Mouse (Mus musculus) fibroblast of lung, adult 2 months (primary cell): ENCODE data around the gene Stfa2l1.
"Not testable (repeated sequence)": the region's sequence is repeated elsewhere in the genome, so short reads cannot be mapped to it uniquely, and the experiment has no call there.

Experiments
- DNase-seq: peaks from one replicate; pipeline ENCODE4 v3.0.0-alpha.2; 2011; ENCODE audit warnings: low read depth

The Stfa2l1 gene

DNA sequence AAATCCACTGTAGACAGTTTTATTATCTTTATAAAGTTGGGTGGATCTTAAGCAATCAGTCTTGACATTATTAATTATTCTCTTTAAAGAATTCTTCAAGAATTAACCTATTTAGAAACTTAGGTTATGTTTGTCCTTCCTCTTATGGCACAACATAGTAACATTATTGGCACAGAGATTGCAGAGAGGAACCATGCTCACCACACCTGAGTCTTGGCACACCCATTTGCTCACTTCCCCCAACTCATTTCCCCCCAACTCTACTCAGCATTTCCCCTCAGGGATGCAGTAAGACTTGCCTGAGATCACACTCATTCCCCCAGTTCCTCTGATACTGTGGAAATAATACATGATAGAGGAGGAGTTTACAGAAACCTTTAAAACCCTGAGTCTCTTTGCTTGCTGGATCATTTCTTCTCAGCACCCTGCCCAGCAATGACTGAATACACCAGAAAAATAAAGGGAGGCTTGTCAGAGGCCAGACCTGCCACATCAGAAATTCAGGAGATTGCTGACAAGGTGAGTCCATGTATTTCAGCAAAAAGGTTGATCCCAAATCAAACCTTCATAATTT lies at the start of gene Stfa2l1:
TSS of gene Stfa2l1 (plus strand) at position 410 of the 574 bp plus-strand sequence.
- no peak for DNase-seq

DNA sequence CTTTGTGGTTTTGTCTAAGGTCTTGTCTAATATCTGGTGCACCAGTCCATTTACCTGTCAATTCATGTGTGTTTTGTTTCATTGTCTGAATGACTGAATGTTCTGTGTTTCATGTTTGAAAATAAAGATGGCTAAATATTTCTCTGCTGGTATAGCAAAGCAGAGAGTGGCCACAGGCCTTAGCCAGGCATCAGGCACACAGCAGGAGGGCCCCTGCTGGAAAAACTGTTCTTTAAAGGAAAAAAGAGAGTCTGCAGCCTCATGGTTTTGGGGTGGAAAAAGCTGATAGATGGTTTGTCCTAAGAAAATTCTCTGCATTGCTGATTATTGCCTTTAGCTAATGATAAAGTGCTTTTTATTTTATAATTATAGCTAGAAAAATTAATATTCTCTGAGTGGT lies 45.1 kb upstream of the Stfa2l1 start:
- DNase-seq, result not testable (repeated sequence)

DNA sequence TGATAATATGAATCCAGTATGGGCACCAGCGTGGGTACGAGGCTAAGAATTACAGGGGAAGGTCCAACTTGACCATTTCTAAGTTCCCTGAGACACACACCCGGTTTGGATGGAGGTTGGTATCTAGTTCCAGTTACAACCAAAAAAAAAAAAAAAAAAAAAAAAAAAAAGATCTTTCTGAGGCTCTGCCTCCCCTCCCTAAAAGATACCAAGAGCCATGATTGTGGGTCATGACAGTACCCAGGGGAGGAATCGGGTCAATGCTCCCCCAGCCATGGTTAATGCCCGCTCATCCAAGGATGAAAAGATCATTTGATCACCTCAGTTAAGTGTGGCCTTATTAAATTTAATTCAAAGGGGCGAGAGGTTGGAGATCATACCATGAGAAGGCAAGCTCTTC lies 40.9 kb upstream of the Stfa2l1 start:
- DNase-seq, result not testable (repeated sequence)

DNA sequence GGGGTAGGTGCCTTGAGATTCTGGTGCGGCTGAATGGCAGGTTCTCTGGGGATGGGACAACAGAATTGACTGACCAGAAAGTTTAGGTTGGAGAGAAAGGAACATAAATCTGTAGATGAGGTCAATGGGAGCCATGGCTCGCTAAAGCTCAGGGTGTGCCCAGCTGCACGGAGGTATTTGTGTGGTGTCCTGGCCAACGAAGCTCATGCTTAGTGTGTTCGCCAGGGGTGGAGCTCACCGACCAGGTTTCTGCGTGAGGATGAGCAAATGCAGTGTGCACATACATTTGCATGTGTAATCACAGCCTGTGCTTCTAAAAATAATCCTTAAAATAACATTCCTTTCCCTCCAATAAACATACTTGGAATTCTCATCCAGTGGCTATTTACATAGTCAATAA lies 28.5 kb upstream of the Stfa2l1 start:
- no peak for DNase-seq

DNA sequence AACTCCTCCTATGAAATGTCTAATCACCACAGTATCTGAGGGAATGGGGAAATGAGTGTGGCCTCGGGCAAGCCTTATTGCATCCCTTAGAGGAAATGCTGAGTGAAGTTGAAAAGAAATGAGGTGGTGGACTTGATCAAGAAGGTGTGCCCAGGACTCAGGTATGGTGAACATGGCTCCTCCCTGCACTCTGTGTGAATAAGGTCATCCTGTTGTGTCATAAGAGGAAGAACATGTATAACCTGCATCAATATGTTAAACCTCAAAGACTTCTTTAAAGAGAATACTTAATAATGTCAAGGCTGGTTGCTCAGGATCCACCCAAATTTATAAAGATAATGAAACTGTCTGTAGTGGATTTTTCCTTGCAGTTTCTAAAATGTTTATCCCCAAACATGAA lies 25.5 kb upstream of the Stfa2l1 start, which contains the start of gene Csta1:
TSS of gene Csta1 (minus strand) at position 101 of the 400 bp plus-strand sequence.
- no peak for DNase-seq

DNA sequence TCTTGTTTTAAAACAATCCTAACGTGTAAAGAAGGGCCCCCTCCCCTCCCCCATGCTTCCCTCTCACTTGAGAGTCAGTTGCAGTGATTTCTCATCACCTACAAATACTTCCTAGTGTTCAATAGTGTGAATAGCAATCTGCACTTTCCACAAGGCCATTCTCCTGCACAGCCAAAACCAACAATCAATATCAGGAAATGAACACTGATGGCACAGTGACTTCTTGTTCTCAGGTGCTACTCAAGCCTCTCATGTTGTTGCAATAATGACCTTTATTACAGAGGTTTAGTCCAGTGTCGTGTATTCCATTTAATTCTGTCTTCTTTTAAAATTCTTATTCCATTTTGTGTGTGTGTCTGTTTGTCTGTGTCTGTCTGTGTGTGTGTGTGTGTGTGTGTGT lies 18.4 kb upstream of the Stfa2l1 start:
- no peak for DNase-seq

DNA sequence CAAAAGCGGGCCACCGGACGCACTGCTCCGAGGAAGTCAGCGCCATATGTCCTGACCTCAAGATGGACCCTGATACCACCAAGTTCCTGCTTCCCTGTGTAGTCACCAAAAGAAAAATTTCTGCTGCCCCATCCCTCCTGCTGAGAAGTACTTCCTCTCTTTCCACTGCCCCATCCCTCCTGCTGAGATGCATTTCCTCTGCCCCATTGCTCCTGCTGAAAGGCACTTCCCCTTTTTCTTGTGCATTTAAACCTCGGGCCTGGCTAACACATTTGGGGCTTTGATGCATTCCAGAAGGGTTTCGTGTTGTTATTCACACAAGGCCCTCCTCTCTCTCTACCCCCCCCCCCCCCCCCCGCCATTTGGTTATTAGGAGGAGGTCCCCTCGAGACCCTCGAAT lies 11.2 kb downstream of the Stfa2l1 start:
- DNase-seq, result not testable (repeated sequence)

DNA sequence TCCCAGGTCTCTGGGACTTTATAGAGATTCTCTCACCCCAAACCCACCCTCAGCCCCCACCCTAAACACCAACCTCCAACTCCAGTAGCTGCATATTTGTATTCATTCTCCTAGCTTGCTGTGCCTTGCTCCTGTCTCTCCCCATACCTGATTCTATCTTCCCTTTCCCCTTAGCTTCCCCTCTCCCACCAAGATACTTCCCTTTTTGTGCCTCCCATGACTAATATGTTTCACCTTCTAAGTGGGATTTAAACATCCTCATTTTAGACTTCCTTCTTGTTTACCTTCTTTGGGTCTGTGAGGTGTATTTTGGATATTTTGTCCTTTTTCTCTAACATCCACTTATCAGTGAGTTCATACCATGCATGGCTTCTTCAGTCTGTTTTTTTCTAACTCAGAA lies 19.5 kb downstream of the Stfa2l1 start:
- no peak for DNase-seq

DNA sequence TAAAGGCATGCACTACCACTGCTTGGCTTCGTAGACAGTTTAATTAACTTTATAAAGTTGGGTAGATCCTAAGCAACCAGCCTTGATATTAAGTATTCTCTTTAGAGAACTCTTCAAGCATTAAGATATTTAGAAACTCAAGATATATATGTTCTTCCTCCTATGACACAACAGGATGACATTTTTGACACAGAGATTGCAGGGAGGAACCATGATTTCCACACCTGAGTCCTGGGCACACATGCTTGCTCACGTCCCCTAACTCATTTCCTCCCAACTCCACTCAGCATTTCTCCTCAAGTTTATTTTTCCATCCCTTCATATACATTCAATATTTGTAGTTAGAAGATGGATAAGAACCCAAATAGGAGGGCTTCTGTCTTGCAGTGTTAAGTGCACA lies 23.3 kb downstream of the Stfa2l1 start:
- no peak for DNase-seq

DNA sequence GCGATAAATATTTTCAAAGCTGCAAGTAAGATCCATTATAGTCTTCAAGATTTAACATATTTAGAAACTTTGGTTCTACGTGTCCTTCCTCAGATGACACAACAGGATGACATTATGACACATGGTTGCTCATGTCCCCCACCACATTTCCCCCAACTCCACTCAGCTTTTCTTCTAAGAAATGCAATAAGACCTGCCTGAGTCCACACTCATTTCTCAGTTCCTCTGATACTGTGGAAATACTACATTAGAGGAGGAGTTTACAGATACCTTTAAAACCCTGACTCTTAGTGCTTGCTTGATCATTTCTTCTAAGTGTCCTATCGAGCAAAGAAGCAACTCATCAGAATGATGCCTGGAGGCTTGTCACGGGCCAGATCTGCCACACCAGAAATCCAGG lies 27.3 kb downstream of the Stfa2l1 start, which contains the start of gene Gm5483:
TSS of gene Gm5483 (plus strand) at position 301 of the 400 bp plus-strand sequence.
- not testable (repeated sequence) for DNase-seq

DNA sequence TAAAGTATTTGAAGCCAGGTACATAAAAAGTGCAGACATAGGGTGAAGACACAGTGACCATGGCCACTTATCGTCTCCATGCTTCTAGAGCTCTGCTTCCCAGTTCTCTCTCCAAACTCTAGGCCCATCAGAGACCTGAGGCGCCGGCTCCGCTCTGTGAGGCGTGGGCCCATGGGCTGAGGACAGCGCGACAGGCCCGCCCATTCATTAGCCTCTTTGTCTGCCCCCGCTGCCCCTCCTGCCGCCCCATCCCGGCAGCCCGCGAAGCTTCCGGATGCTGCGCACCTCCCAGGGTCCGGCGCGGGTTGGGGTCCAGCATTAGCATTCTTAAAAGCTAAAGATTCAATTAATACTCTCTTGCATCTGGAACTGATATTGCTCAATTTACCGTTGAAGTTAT lies 42.6 kb downstream of the Stfa2l1 start:
- no peak for DNase-seq

DNA sequence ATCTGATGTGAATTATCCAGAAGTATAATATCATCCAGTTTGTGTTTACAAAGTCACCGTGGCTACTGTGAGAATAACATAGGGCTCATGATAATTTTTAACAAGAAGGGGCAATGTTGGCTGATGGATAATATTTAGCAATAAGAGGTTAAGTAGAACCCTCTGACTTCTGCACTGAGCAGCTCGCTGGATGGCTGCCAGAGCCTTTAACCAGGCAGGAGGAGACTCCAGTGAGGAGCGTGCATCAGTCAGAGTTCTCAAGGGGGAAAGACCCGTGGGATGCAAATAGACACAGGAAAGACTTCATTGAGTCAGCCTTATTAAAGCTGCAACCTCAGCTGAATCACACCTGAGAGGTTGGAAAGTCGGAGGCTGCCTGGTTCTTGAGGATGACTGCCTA lies 47.2 kb downstream of the Stfa2l1 start:
- DNase-seq, result no peak

DNA sequence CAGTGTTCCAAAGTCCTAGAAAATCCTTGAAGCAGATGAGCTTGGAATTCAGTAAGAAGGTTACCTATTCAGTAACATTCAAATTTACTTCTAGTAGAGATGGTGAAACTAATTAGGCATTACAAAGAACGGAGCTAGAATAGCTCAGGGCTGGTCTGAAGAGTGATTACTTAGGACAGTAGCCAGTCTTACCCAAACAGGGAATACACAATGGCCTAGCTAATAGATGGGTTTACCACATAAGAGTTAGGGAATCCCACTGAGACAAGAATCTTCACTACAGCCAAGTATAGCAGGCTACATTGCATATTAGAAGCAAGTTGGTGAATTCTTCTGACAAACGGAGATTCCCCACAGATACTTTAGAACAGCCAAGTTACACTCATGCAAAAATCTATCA lies 49.1 kb downstream of the Stfa2l1 start:
- DNase-seq, result not testable (repeated sequence)

DNA sequence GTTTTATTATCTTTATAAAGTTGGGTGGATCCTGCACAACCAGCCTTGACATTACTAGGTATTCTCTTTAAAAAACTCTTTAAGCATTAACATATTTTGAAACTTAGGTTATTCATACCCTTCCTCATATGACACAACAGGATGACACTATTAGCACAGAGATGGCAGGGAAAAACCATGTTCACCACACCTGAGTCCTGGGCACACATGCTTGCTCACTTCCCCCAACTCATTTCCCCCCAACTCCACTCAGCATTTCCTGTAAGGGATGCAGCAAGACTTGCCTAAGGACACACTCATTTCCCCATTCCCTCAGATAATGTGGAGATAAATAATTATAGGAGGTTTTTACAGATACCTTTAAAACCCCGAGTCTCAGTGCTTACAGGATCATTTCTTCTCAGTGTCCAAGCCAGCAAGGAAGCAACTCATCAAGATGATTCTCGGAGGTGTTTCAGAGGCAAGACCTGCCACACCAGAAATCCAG lies 53.4 kb downstream of the Stfa2l1 start, which contains the start of gene Gm5416:
TSS of gene Gm5416 (plus strand) at position 437 of the 487 bp plus-strand sequence.
- no peak for DNase-seq
